Mouse (Mus musculus): Measurements from ENCODE around the gene Chrdl2.

Chrdl2 gene

GRCm38 (mm10) chr7:99988725-99989124, 17.2 kb upstream of the Chrdl2 start:
- peak; percentile 82 for DNase-seq

GRCm38 (mm10) chr7:99989844-99990760, 15.9 kb upstream of the Chrdl2 start:
- DNase-seq: peak; percentile 62

- DNase-seq: no peak
Observed at GRCm38 (mm10) chr7:99990990-99991707, 14.8 kb upstream of the Chrdl2 start.

DNA sequence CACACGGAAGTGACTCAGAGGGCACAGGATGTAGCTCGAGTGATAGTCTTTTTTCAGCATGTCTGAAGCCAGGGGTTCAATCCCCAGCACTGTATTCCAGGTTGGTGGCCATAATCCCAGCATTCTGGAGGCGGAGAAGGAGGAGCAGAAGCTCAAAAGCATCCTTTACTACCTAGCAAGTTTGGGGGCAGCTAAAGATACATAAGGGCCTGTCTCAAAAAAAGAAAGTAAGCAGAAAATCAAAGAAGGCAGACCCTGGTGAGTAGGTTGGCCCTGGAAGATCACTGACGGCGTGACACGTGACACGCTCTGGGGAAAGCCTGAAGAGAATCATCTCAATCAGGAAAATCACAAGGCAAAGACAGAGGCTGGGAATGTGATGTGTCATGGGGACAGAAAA, 12.8 kb upstream of the Chrdl2 start:
- no peak for DNase-seq

DNA sequence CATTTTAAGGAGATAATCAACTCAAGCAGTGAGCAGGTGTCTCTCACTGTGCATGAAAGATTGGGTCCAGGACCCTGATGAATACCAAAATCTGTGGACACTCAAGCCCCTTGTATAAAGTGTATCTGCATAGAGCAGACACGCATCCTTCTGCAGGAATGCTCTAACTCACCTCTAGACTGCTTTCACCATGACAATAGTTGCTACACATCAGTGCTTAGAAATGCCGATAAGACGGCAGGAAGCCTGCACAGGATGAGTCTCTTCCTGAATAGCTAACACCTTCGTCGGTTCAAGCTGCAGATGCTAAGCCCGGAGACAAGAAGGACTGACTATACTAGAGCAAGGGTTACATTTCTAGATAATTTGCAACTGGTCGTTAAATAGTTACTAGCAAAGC, 10.8 kb upstream of the Chrdl2 start:
- DNase-seq: no peak

- no peak for DNase-seq
Observed at GRCm38 (mm10) chr7:99998668-99999067, 7.3 kb upstream of the Chrdl2 start.

DNA sequence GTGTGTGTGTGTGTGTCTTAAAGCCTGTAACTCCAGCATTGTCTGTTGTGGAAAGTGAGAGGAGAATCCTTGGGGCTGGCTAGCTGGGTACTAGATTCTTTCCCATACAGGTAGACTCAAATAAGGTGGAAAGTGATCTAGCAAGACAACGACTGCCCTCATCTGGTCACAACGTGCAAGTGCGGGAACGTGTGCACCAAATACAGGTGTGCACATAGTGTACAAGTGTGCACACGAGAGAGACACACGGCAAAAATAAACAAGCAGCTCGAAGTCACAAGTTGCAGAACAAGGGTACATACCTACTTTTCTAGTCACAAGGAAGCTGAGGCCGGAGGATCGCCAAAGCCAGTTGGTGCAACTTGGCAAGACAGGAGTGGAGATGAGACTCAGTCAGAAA, 2.2 kb upstream of the Chrdl2 start:
- no peak for DNase-seq

DNA sequence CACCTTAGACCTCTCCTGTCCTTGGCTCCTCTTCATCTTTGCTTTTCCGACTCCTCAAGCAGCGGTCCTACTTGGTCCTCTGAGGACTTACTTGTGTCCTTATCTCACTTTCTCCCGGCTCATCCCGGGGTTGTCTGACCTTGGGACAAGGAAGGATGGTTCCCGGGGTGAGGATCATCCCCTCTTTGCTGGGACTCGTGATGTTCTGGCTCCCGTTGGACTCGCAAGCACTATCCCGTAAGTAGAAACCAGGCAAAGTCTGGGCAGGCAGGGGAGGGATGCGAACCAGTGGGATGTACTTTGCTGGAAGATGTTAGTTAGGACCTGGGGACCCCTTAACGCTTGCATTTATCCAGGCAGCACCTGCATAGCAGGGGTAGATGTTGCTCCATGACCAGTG, 439 bp downstream of the Chrdl2 start:
- DNase-seq: no peak

DNA sequence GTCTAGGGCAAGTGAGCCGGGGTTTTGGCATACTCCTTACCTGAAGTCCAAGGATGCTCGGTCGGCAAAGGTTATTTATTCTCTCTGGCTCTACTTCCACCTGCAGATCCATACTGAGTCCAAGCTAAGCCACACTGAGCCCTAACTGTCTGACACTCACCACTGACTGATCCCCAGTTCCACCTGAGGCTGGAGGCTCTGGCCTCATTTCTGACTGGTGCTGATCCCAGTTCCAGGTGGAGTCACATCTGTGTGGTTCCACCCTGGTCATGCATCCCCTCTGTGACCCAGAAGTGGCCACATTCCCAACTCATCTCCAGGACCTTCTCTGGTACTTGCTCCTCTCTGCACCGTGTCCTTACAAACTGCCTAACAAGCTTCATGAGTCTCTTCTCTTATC, 2.8 kb downstream of the Chrdl2 start:
- no peak for DNase-seq

DNA sequence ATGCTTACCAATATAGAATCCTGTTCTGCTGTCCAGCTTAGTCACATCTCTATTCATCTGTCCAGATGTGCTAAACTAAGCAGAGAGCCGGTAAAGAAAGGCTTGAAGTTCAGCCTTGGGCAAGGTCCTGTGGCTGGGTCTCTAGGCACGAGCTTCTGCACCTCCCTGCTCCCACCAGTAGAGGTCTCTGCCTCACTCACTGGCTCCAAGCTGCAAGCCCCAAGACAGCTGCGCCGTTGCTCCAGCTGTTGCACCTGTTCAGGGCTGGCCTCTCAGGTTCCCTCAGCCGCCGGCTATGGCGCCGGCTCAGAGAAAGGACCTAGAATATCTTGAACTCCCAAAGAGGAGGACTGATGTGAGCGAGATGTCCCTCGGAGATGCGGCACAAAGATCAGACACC, 3.7 kb downstream of the Chrdl2 start:
- DNase-seq: peak; percentile 78

DNA sequence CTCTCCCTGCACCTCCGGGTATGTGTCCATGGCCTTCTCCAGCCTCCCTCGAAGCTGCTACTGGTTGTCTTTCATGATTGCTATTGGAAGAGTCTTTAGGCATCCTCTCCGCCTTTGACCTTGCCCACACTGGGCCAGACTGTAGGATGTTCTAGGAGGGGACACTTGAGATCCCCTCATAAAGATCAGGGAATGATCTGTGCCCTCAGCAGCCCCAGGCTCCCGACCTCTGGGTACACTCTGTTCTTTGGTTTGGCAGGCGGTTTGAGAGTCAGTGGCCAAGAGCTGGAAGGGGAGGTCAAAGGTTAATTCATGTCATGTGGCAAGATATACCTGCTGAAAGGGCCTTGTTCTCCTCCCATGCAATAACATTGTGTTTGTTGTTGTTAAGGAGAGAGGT, 4.7 kb downstream of the Chrdl2 start:
- no peak for DNase-seq

DNA sequence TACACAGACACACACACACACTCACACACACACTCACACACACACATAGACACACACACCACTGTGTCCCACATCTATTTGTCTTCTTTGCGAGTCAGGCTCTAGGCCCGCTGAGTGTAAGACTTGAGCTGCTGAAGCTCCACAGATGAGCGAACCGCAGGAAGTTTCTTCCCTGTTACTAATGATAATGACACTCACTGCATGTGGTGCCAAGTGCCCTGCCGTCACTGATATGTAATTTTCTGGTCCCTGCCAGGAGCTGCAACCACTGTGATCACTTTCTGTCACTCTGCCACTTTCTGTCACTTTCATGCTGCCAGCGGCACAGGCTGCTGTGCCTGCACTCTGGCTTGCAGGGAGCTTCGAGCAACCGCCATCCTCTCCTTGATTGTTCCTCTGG, 6.1 kb downstream of the Chrdl2 start:
- no peak for DNase-seq

- no peak for DNase-seq
Observed at GRCm38 (mm10) chr7:100012515-100012914, 6.5 kb downstream of the Chrdl2 start.

- no peak for DNase-seq
Observed at GRCm38 (mm10) chr7:100014123-100014600, 8.2 kb downstream of the Chrdl2 start.

- no peak for DNase-seq
Observed at GRCm38 (mm10) chr7:100017056-100017455, 11.1 kb downstream of the Chrdl2 start.

DNA sequence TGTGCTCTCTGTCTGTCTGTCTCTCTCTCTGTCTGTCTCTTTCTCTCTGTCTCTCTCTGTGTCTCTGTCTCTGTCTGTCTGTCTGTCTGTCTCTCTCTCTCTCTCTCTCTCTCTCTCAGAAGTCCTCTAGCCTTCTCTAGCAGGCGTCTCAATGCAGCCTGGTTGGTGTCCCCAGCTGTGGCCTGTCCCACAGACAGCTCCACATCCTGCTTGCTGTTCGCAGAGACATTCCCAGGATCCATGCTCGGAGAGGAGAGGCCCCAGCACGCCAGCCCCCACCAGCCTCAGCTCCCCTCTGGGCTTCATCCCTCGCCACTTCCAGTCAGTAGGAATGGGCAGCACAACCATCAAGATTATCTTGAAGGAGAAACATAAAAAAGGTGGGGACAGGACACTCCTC, 21.4 kb downstream of the Chrdl2 start:
- DNase-seq: no peak

GRCm38 (mm10) chr7:100029307-100029706, 23.3 kb downstream of the Chrdl2 start:
- DNase-seq: peak; percentile 61

DNA sequence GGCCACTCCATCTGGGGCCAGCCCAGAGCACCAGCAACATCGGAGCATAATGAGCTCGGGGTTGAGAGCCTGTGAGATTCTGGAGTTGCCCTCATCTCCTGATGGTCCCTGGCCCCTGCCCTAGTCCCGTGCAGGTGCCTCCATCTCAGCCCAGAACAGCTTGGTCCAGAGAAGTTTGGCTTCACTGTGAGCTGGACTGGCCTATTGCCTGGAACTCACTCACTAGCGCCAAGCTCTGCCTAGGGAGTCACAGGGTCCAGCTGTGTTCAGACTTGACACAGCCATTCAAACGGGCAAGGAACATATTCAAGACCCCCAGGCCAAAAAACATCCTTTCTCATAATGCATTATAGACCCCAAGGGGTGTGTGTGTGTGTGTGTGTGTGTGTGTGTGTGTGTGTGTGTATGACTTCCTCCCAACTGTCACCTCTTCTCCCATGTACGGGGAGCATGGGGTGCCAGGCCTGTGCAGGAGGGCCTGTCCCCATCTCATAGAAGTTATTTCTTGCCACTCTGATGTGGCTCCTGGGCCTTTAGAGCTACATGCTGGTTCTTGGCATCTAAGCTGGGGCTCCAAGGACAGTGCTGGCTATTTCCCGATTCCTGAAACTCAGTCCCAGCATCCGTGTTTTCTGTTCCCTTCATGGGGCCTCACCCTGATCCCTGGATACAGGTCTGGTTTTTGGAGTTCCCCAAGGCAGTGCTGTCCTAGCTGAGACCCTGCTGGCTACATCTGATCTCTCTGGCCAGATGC, 25.2 kb downstream of the Chrdl2 start:
- no peak for DNase-seq

GRCm38 (mm10) chr7:100033672-100034071, 27.7 kb downstream of the Chrdl2 start:
- no peak for DNase-seq

- DNase-seq: no peak
Observed at GRCm38 (mm10) chr7:100034815-100035463, 29.0 kb downstream of the Chrdl2 start.

DNA sequence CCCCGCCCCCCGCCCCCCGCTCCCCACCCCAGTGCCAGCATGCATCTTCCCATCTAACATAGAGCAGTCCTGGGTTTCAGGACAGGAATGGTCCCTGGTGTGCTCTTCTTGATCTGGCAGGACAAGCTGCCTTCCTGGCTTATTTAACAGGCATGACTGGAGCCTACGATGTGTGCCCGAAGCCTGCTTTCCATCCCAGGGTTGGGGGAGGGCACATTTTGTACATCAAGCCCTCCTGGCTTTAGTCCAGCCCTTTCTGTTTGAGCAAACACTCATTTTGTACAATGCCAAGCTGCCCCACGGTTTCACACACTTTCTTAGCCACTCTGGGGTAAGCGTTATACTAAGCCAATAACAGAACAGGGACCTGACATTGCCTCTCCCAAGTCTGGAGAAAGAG, 30.1 kb downstream of the Chrdl2 start:
- DNase-seq: no peak

DNA sequence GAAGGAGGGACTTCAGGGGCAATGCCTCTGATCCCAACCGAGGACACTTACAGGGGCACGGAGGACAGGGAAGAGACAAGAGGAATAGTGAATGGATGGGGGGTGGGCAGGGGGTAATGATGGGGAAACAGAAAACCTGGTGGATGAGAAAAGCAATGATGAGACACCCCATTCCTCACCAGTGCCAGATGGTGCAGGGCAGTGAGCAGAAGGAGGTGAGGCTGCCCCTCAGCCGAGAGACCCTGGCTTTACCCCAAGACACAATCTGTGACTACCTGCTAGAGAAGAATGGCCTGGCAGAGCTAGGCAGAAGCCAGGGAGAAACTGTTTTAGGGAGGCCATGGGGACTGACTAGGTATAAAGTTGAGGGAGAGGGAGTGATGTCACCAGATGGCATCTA, 30.5 kb downstream of the Chrdl2 start:
- no peak for DNase-seq

- DNase-seq: peak; percentile 57
Observed at GRCm38 (mm10) chr7:100042120-100042519, 36.1 kb downstream of the Chrdl2 start.
